Mouse (Mus musculus): ENCODE measurements around the gene Gpr26.

GRCm38 (mm10) chr7:131966916-131967494 is 745 bp downstream of the Gpr26 start:
- TF ChIP-seq FLI1 (IDR thresholded peaks at IDR 0.05; ENCODE audit: low read length): no peak
- TF ChIP-seq GATA1 (IDR thresholded peaks at IDR 0.05; ENCODE audit: borderline replicate concordance, low read length): no peak
